Mouse (Mus musculus) G1E (cell line): ENCODE data around the gene Rgs3.

Experiments
- CTCF ChIP-seq: IDR thresholded peaks from 2 replicates; pipeline ENCODE4 v1.5.1; 2012; ENCODE audit warnings: low read depth, low read length, inconsistent platforms, mixed read lengths
- TAL1 ChIP-seq: conservative IDR thresholded peaks from 2 replicates; pipeline ENCODE4 v1.6.1; 2012; ENCODE audit warnings: low read depth, low read length, inconsistent platforms, mixed read lengths

DNA sequence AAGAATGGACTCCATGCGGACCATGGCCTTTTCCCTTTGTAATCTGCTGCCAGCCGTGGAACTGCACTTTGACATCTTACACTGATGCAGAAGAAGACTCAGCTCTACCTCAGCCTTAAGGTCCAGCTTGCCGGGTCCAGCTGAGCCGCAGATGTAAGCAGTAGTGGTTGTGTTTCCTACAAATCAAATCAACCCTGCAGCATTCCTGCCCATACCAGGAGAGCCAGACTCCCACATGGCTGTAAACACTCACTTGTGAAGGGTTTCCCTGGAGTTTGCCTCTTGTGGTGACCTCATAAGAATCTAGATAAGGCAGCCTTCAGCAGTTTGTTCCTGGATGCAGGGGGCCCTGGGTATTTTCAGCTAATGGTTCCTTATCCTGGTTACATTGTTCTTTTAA is 6.9 kb downstream of the Rgs3 start:
- no peak for TF ChIP-seq CTCF
- TF ChIP-seq TAL1 = no peak
